Mouse (Mus musculus): Measurements from ENCODE around the gene Tfcp2l1.

GRCm38 (mm10) chr1:118580174-118580702 lies 47.5 kb upstream of the Tfcp2l1 start:
- TF ChIP-seq CTCF (IDR thresholded peaks at IDR 0.05 in 2 of 3, conservative IDR thresholded peaks at IDR 0.05 in 1 of 3; ENCODE audit: control insufficient read depth in 1 of 3, insufficient read depth in 1 of 3, low read depth in 2 of 3, low read length in 3 of 3, poor library complexity in 1 of 3, severe bottlenecking in 1 of 3) = no peak
- TF ChIP-seq POLR2A (IDR thresholded peaks at IDR 0.05; ENCODE audit: control insufficient read depth in 1 of 2, insufficient read depth in 1 of 2, low read depth in 1 of 2, low read length in 2 of 2, poor library complexity in 1 of 2) = no peak
- TF ChIP-seq TCF12 (IDR thresholded peaks at IDR 0.05; ENCODE audit: low read depth, low read length) = no peak
- TF ChIP-seq ZMIZ1 (IDR thresholded peaks at IDR 0.05; ENCODE audit: low read depth, low read length) = no peak
- TF ChIP-seq MAFK (IDR thresholded peaks at IDR 0.05; ENCODE audit: borderline replicate concordance, low read depth, low read length) = no peak
- TF ChIP-seq KAT2A (conservative IDR thresholded peaks at IDR 0.05; ENCODE audit: low read depth, low read length) = no peak
- TF ChIP-seq NELFE (IDR thresholded peaks at IDR 0.05; ENCODE audit: low read depth, low read length) = no peak
- TF ChIP-seq USF1 (IDR thresholded peaks at IDR 0.05; ENCODE audit: low read depth, low read length) = no peak
- TF ChIP-seq MXI1 (IDR thresholded peaks at IDR 0.05; ENCODE audit: low read depth, low read length) = no peak
- no peak for TF ChIP-seq MAX (IDR thresholded peaks at IDR 0.05; ENCODE audit: low read length)
- TF ChIP-seq EP300 (IDR thresholded peaks at IDR 0.05; ENCODE audit: low read depth in 1 of 2, low read length in 2 of 2) = no peak

All from MEL (cell line).